Mouse (Mus musculus) limb, embryonic 11.5 days (tissue): ENCODE data around the gene Tor1a. TPM values are rescaled to one million over a fixed set of nuclear protein-coding genes. Genes with fewer than 3 reads are reported as not detected.

ENCODE experiments used
- ATAC-seq: fragments of 200-750 bp; cut with Nextera tagmentation; 2 replicates; pipeline ENCODE4 v1.8.0; 2017; ENCODE audit warnings: low read depth; ENCODE audit not compliant: insufficient number of reproducible peaks, low FRiP score, low TSS enrichment
- DNase-seq: peaks from one replicate; pipeline ENCODE4 v3.0.0-alpha.2; 2015; ENCODE audit warnings: low spot score
- H3K27ac ChIP-seq: fragments of 300-500 bp; sonication (generic); replicated peaks from 2 replicates; pipeline ENCODE4 v1.5.1; 2014; ENCODE audit warnings: low read depth, mild to moderate bottlenecking, low read length
- H3K27me3 ChIP-seq: fragments of 300-500 bp; sonication (generic); 2 replicates; pipeline ENCODE4 v1.6.1; 2014; ENCODE audit warnings: mild to moderate bottlenecking, low read length, mixed read lengths; ENCODE audit not compliant: control insufficient read depth, insufficient read depth
- H3K36me3 ChIP-seq: fragments of 300-500 bp; sonication (generic); 2 replicates; pipeline ENCODE4 v1.6.1; 2014; ENCODE audit warnings: mild to moderate bottlenecking, low read length, moderate library complexity, mixed read lengths; ENCODE audit not compliant: control insufficient read depth, insufficient read depth
- H3K4me1 ChIP-seq: fragments of 300-500 bp; sonication (generic); 2 replicates; pipeline ENCODE4 v1.6.1; 2014; ENCODE audit warnings: low read length, mixed read lengths; ENCODE audit not compliant: control insufficient read depth, insufficient read depth
- H3K4me2 ChIP-seq: fragments of 300-500 bp; sonication (generic); 2 replicates; pipeline ENCODE4 v1.6.1; 2014; ENCODE audit warnings: low read depth, mild to moderate bottlenecking, moderate library complexity; ENCODE audit not compliant: severe bottlenecking
- H3K4me3 ChIP-seq: fragments of 300-500 bp; sonication (generic); 2 replicates; pipeline ENCODE4 v1.5.1; 2014; ENCODE audit warnings: low read depth, low read length
- H3K9ac ChIP-seq: fragments of 300-500 bp; sonication (generic); 2 replicates; pipeline ENCODE4 v1.6.1; 2014; ENCODE audit warnings: mild to moderate bottlenecking, low read length
- H3K9me3 ChIP-seq: fragments of 300-500 bp; sonication (generic); 2 replicates; pipeline ENCODE4 v1.6.1; 2016; ENCODE audit warnings: low read length; ENCODE audit not compliant: control insufficient read depth
- WGBS: fragments of 180-500 bp; shearing (Covaris S2); extraction: QIAGEN DNeasy Blood & Tissue Kit; methylation state at CpG from one replicate; pipeline ENCODE4 v1.1.7; 2014; 5-methylcytosine and 5-hydroxymethylcytosine counted together
- polyA plus RNA-seq: library from polyadenylated mRNA; unstranded; fragments of >200 nt; fragmentation: Nextera tagmentation; extraction: Ambion mirVana; gene quantifications from 2 replicates; pipeline ENCODE4 v1.2.1, GENCODE M21; 2014

Tor1a gene
- polyA plus RNA-seq, 1 experiment from 2014 or later: 83.5 TPM

- no peaks in the 10 kb centered on the region for H3K27me3 ChIP-seq
- peaks cover 8% of the 10 kb centered on the region for H3K4me1 ChIP-seq
- no peak for ATAC-seq
- peaks cover 39% of the 10 kb centered on the region for H3K36me3 ChIP-seq
- H3K9ac ChIP-seq: no peak overlapping the region
- no peak overlapping the region for H3K4me3 ChIP-seq
- no peak for DNase-seq
- WGBS: 89% methylated on average over 11 of the region's 11 CpGs
- no peak overlapping the region for H3K27ac ChIP-seq
- H3K9me3 ChIP-seq: no peaks in the 10 kb centered on the region
- no peak overlapping the region for H3K4me2 ChIP-seq
Observed at GRCm38 (mm10) chr2:30962570-30963254, 5.0 kb downstream of the Tor1a start.

GRCm38 (mm10) chr2:30959856-30960255, 7.9 kb downstream of the Tor1a start:
- no peak for ATAC-seq
- Histone ChIP-seq H3K4me1 (no peaks in the 10 kb centered on the region), H3K36me3 (peaks cover 52% of the 10 kb centered on the region), H3K27me3 (no peaks in the 10 kb centered on the region), H3K9me3 (no peaks in the 10 kb centered on the region), H3K4me2 (no peak overlapping the region), H3K27ac (no peak overlapping the region), H3K9ac (no peak overlapping the region), H3K4me3 (no peak overlapping the region)
- no peak for DNase-seq
- WGBS: 55% methylated on average over 5 of the region's 5 CpGs

- H3K9ac ChIP-seq: no peak overlapping the region
- ATAC-seq (no peak), DNase-seq (no peak)
- no peaks in the 10 kb centered on the region for H3K9me3 ChIP-seq
- no peaks in the 10 kb centered on the region for H3K27me3 ChIP-seq
- H3K27ac ChIP-seq: no peak overlapping the region
- no peak overlapping the region for H3K4me2 ChIP-seq
- no peak overlapping the region for H3K4me3 ChIP-seq
- H3K4me1 ChIP-seq: peaks cover 5% of the 10 kb centered on the region
- 91% methylated on average over 14 of the region's 14 CpGs for WGBS
- peaks cover 50% of the 10 kb centered on the region for H3K36me3 ChIP-seq
Observed at GRCm38 (mm10) chr2:30958726-30959125, 9.0 kb downstream of the Tor1a start.

- Histone ChIP-seq H3K9me3 (no peaks in the 10 kb centered on the region), H3K27ac (no peak overlapping the region), H3K27me3 (no peaks in the 10 kb centered on the region), H3K4me1 (peaks cover 8% of the 10 kb centered on the region), H3K4me2 (no peak overlapping the region), H3K4me3 (no peak overlapping the region), H3K36me3 (peaks cover 40% of the 10 kb centered on the region), H3K9ac (no peak overlapping the region)
- ATAC-seq (no peak), DNase-seq (no peak)
- WGBS: 85% methylated on average over 4 of the region's 4 CpGs
Observed at GRCm38 (mm10) chr2:30957511-30957910, 10.2 kb downstream of the Tor1a start.

- peaks cover 10% of the 10 kb centered on the region for H3K4me1 ChIP-seq
- 77% methylated on average over 6 of the region's 6 CpGs for WGBS
- no peak for DNase-seq
- H3K9ac ChIP-seq: no peak overlapping the region
- peaks cover 27% of the 10 kb centered on the region for H3K36me3 ChIP-seq
- no peak for ATAC-seq
- 0 out of 2 replicates have a peak overlapping the region, but pooled peaks have one; percentile 5 for H3K4me2 ChIP-seq
- H3K4me3 ChIP-seq: no peak overlapping the region
- H3K9me3 ChIP-seq: no peaks in the 10 kb centered on the region
- H3K27me3 ChIP-seq: no peaks in the 10 kb centered on the region
- H3K27ac ChIP-seq: no peak overlapping the region
Observed at GRCm38 (mm10) chr2:30954797-30955196, 12.9 kb downstream of the Tor1a start.

DNA sequence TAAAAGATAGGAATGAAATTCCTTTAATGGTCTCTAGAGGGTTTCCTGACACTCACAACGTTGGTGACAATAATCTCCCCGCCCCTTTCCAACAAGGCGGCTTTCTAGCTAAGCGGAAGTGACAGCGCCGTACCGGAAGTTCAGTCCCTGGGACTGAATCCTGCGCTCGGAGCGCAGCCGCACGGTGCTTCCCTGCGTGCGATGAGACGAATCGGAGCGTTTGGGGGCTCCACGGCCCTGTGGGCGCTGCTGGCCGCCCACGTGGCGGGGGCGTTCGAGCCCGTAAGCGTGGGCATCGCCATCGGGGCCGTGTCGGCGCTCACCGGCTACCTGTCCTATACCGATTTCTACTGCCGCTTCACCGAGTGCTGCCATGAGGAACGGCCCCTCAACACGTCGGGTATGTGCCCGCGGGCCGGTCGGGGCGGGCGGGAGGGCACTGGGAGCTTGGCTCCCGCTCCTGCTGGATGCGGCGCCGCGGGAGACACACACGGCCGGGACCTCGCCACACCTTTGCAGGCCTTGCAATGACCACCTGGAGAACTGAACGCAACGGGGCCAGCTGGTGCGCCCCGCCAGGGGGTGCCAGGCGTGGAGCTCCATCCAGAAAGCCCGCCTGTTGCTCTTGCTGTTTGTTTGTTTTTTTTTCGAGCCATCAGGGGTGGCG, 14.8 kb downstream of the Tor1a start, which contains the start of gene Tor1b:
Tor1b (plus strand) TSS at position 136 of the 667 bp plus-strand sequence.
- peaks cover 10% of the 10 kb centered on the region for H3K4me1 ChIP-seq
- peak within 1 kb of the TSS; percentile 84 for H3K9ac ChIP-seq
- H3K4me2 ChIP-seq: peak within 1 kb of the TSS; percentile 78
- no peaks in the 10 kb centered on the region for H3K9me3 ChIP-seq
- H3K4me3 ChIP-seq: peak within 1 kb of the TSS; percentile 78
- H3K27me3 ChIP-seq: no peaks in the 10 kb centered on the region
- ATAC-seq (peak; percentile 77; the same call in 1 of the 2 replicates), DNase-seq (peak; percentile 90)
- H3K27ac ChIP-seq: peak within 1 kb of the TSS; percentile 32
- peaks cover 18% of the 10 kb centered on the region for H3K36me3 ChIP-seq
- under 1% methylated on average over 60 of the region's 60 CpGs for WGBS

GRCm38 (mm10) chr2:30952457-30952823, 15.3 kb downstream of the Tor1a start:
- Histone ChIP-seq H3K9ac (peak overlapping the region; percentile 84), H3K27ac (no peak overlapping the region; the same call in 1 of the 2 replicates), H3K27me3 (no peaks in the 10 kb centered on the region), H3K4me3 (peak overlapping the region; percentile 78), H3K4me2 (peak overlapping the region; percentile 78; the same call in 1 of the 2 replicates), H3K4me1 (peaks cover 10% of the 10 kb centered on the region), H3K9me3 (no peaks in the 10 kb centered on the region), H3K36me3 (peaks cover 13% of the 10 kb centered on the region)
- ATAC-seq (no peak; the same call in 1 of the 2 replicates), DNase-seq (no peak)
- 29% methylated on average over 5 of the region's 5 CpGs for WGBS

DNA sequence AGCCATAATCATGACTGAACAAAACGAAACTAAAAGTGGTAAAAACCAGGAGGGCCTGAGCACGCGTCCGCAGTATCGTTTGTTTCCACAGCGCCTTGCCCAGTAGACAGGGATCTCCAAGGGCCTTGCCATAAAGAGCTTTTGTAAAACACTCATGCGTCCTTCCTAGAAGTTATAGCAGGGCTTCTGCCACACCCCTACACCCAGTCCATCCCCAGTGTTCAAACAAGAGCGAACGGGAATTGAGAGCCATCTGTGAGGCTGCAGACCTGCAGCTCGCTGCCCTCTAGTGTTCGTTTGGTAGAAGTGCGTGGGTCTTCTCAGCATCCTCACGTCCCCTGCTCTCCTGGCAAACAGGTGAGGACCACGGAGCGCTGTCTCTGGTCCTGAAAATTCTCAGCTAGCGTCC, 25.1 kb downstream of the Tor1a start:
- DNase-seq: peak; percentile 86
- Histone ChIP-seq H3K4me3 (no peak overlapping the region; the same call in 1 of the 2 replicates), H3K36me3 (no peaks in the 10 kb centered on the region), H3K27ac (no peak overlapping the region), H3K9me3 (no peaks in the 10 kb centered on the region), H3K27me3 (no peaks in the 10 kb centered on the region), H3K4me1 (no peaks in the 10 kb centered on the region), H3K4me2 (no peak overlapping the region), H3K9ac (no peak overlapping the region)
- 30% methylated on average over 16 of the region's 16 CpGs for WGBS
- ATAC-seq: 0 out of 2 replicates have a peak, but pooled peaks have one; percentile 17
